Mouse (Mus musculus): Measurements from ENCODE around the gene Higd2a.
"Not testable (repeated sequence)": the region's sequence is repeated elsewhere in the genome, so short reads cannot be mapped to it uniquely, and the experiment has no call there.

The Higd2a gene

GRCm38 (mm10) chr13:54582126-54582525 is 7.9 kb upstream of the Higd2a start:
- no peak for DNase-seq (ENCODE audit: low spot score)

- DNase-seq (ENCODE audit: low spot score): no peak
These were observed 7.1 kb upstream of the Higd2a start for GRCm38 (mm10) chr13:54582860-54583259.

- DNase-seq (ENCODE audit: low spot score): no peak
These were observed 4.2 kb upstream of the Higd2a start for GRCm38 (mm10) chr13:54585831-54586230.

- no peak for DNase-seq (ENCODE audit: low spot score)
These were observed 502 bp upstream of the Higd2a start for GRCm38 (mm10) chr13:54589414-54589995.

GRCm38 (mm10) chr13:54591776-54592356 is 1.9 kb downstream of the Higd2a start:
- no peak for DNase-seq (ENCODE audit: low spot score)

- no peak for DNase-seq (ENCODE audit: low spot score)
These were observed 3.6 kb downstream of the Higd2a start for GRCm38 (mm10) chr13:54593617-54594016.

GRCm38 (mm10) chr13:54596107-54596690 is 6.2 kb downstream of the Higd2a start:
- DNase-seq (ENCODE audit: low spot score): no peak

- no peak for DNase-seq (ENCODE audit: low spot score)
These were observed 6.9 kb downstream of the Higd2a start for GRCm38 (mm10) chr13:54596870-54597269.

GRCm38 (mm10) chr13:54598622-54599143 is 8.7 kb downstream of the Higd2a start:
- DNase-seq (ENCODE audit: low spot score): no peak

GRCm38 (mm10) chr13:54602639-54603111 is 12.7 kb downstream of the Higd2a start:
- DNase-seq (ENCODE audit: low spot score): no peak

GRCm38 (mm10) chr13:54603501-54603900 is 13.5 kb downstream of the Higd2a start:
- DNase-seq (ENCODE audit: low spot score): no peak

- DNase-seq (ENCODE audit: low spot score): no peak
These were observed 14.2 kb downstream of the Higd2a start for GRCm38 (mm10) chr13:54604221-54604620.

GRCm38 (mm10) chr13:54605426-54605825 is 15.4 kb downstream of the Higd2a start:
- DNase-seq (ENCODE audit: low spot score): no peak

- no peak for DNase-seq (ENCODE audit: low spot score)
These were observed 17.2 kb downstream of the Higd2a start for GRCm38 (mm10) chr13:54607204-54607603.

GRCm38 (mm10) chr13:54608002-54608401 is 18.0 kb downstream of the Higd2a start:
- no peak for DNase-seq (ENCODE audit: low spot score)

- no peak for DNase-seq (ENCODE audit: low spot score)
These were observed 18.7 kb downstream of the Higd2a start for GRCm38 (mm10) chr13:54608666-54609065.

- no peak for DNase-seq (ENCODE audit: low spot score)
These were observed 19.3 kb downstream of the Higd2a start for GRCm38 (mm10) chr13:54609301-54609700.

GRCm38 (mm10) chr13:54610613-54610971 is 20.6 kb downstream of the Higd2a start:
- no peak for DNase-seq (ENCODE audit: low spot score)

GRCm38 (mm10) chr13:54610972-54611754 is 21.2 kb downstream of the Higd2a start, which contains the start of gene Cltb:
Gene Cltb (minus strand): TSS chr13:54611344.
- peak; percentile 74 for DNase-seq (ENCODE audit: low spot score)

- not testable (repeated sequence) for DNase-seq (ENCODE audit: low spot score)
These were observed 23.1 kb downstream of the Higd2a start for GRCm38 (mm10) chr13:54613141-54613540.

GRCm38 (mm10) chr13:54616307-54616706 is 26.3 kb downstream of the Higd2a start:
- DNase-seq (ENCODE audit: low spot score): no peak

- DNase-seq (ENCODE audit: low spot score): no peak
These were observed 27.0 kb downstream of the Higd2a start for GRCm38 (mm10) chr13:54616998-54617397.
